12 mouse cellular contexts compared by ENCODE assay signal in genomic region chr10:120721956-120722532, GRCm38 (mm10).
DNase-seq lines count a peak whose midpoint lies in the region; ATAC-seq lines count a peak whose summit lies in the region.
"Had no signal": no experiment of that assay in that cellular context is flagged by ENCODE, and none has a peak within 500 bp of the region (broad histone marks: within the 10 kb centered on the region; RNA-seq: fewer than 3 reads in every experiment).

No protein-coding gene starts in this region.

- H3K36me3 ChIP-seq in heart, embryonic 10.5 days, result no peaks in the 10 kb centered on the region
- H3K36me3 ChIP-seq in hindbrain, embryonic 12.5 days, result no peaks in the 10 kb centered on the region
- H3K36me3 ChIP-seq in midbrain, embryonic 11.5 days (ENCODE audit: control insufficient read depth, insufficient read depth, low read length), result no peaks in the 10 kb centered on the region

- no peaks in the 10 kb centered on the region for H3K9me3 ChIP-seq in heart, embryonic 10.5 days
- H3K9me3 ChIP-seq in hindbrain, embryonic 12.5 days (replicated peaks), result no peaks in the 10 kb centered on the region
- no peaks in the 10 kb centered on the region for H3K9me3 ChIP-seq in midbrain, embryonic 11.5 days (ENCODE audit: control insufficient read depth, low read length)

- intact Hi-C loops in heart, postnatal 25 days (cut with DNase I), result no loop called here

- H3K9ac ChIP-seq in hindbrain, embryonic 12.5 days, result peak overlapping the region; percentile 40
- no peak overlapping the region for H3K9ac ChIP-seq in midbrain, embryonic 11.5 days (ENCODE audit: low read length)

- H3K4me2 ChIP-seq in hindbrain, embryonic 12.5 days (replicated peaks), result peak overlapping the region; percentile 64
- peak overlapping the region; percentile 48 for H3K4me2 ChIP-seq in midbrain, embryonic 11.5 days

- DNase-seq in heart, embryonic 10.5 days (ENCODE audit: low spot score), result no peak
- no peak for DNase-seq in heart, postnatal 25 days (ENCODE audit: low spot score)
- DNase-seq in embryo, embryonic 10.5 days (ENCODE audit: low spot score), result peak; percentile 64
- DNase-seq in midbrain, embryonic 11.5 days (ENCODE audit: low spot score, missing footprints), result peak; percentile 93
- no peak for DNase-seq in thymus, postnatal 36 days
- no peak for DNase-seq in layer of hippocampus, adult 9-11 months
- no peak for DNase-seq in thymus, adult 18-20 months
- DNase-seq: gastrocnemius, adult 2 months; lung, postnatal 4 days; right cerebral cortex, adult 18-20 months had no signal

- ATAC-seq in hindbrain, embryonic 12.5 days (ENCODE audit: low FRiP score), result no peak
- no peak for ATAC-seq in midbrain, embryonic 11.5 days (ENCODE audit: low FRiP score)

- peak overlapping the region; percentile 59 for H3K4me3 ChIP-seq in heart, embryonic 10.5 days
- H3K4me3 ChIP-seq in hindbrain, embryonic 12.5 days, result peak overlapping the region; percentile 27
- peak overlapping the region; percentile 27 for H3K4me3 ChIP-seq in midbrain, embryonic 11.5 days (ENCODE audit: low read depth, low read length)
- H3K4me3 ChIP-seq: gastrocnemius, adult 2 months had no signal

- H3K27ac ChIP-seq in heart, embryonic 10.5 days, result peak overlapping the region; percentile 77
- no peak overlapping the region for H3K27ac ChIP-seq in hindbrain, embryonic 12.5 days
- no peak overlapping the region for H3K27ac ChIP-seq in midbrain, embryonic 11.5 days (ENCODE audit: low read depth, low read length)
- H3K27ac ChIP-seq: gastrocnemius, adult 2 months had no signal

- peaks cover 17% of the 10 kb centered on the region for H3K27me3 ChIP-seq in heart, embryonic 10.5 days (ENCODE audit: insufficient read depth, poor library complexity, severe bottlenecking)
- H3K27me3 ChIP-seq in hindbrain, embryonic 12.5 days, result peaks cover 38% of the 10 kb centered on the region
- peaks cover 15% of the 10 kb centered on the region for H3K27me3 ChIP-seq in midbrain, embryonic 11.5 days (ENCODE audit: control insufficient read depth, insufficient read depth, low read length)
- H3K27me3 ChIP-seq: Patski had no signal

- peaks cover 50% of the 10 kb centered on the region for H3K4me1 ChIP-seq in heart, embryonic 10.5 days
- H3K4me1 ChIP-seq in hindbrain, embryonic 12.5 days, result peaks cover 23% of the 10 kb centered on the region
- peaks cover 2% of the 10 kb centered on the region; the same call in 1 of the 2 replicates for H3K4me1 ChIP-seq in midbrain, embryonic 11.5 days (ENCODE audit: control insufficient read depth, insufficient read depth, low read length)

- 2% methylated on average over 15 of the region's 15 CpGs for WGBS in heart, embryonic 10.5 days
- WGBS in hindbrain, embryonic 12.5 days, result 2% methylated on average over 15 of the region's 15 CpGs
- 1% methylated on average over 15 of the region's 15 CpGs for WGBS in midbrain, embryonic 11.5 days

Comparison
In these comparisons a context has a peak if more than half of its experiments do, and no peak if none do; other contexts are left out.
1. DNase-seq: peak in embryo, embryonic 10.5 days (single experiment) and midbrain, embryonic 11.5 days (single experiment); none in heart, embryonic 10.5 days (single experiment), heart, postnatal 25 days (single experiment), thymus, postnatal 36 days (0 of 2), layer of hippocampus, adult 9-11 months (single experiment) and thymus, adult 18-20 months (0 of 2).
2. Peak in every context shown above with its lines, with median percentiles within 50 percentile points of each other: H3K4me3 ChIP-seq.